Mouse (Mus musculus) gastrocnemius, postnatal 36 days (tissue): ENCODE measurements around the gene Nr0b2. TPM values are rescaled to one million over a fixed set of nuclear protein-coding genes. Genes with fewer than 3 reads are reported as not detected.
"Not testable (repeated sequence)": the region's sequence is repeated elsewhere in the genome, so short reads cannot be mapped to it uniquely, and the experiment has no call there.

Experiments
- DNase-seq, 2 experiments: peaks; one replicate each; pipeline ENCODE4 v3.0.0; 2022
- intact Hi-C: fragments of 180-260 bp; cut with DNase I; formaldehyde crosslinking; loops from one replicate; pipeline ENCODE4 v1.15.1; 2025
- long read RNA-seq, 2 experiments: library from polyadenylated mRNA; stranded (forward); transcript quantifications; one replicate each; pipeline ENCODE4 v2.0.0; 2021
- total RNA-seq, 2 experiments: library from RNA; stranded (reverse); gene quantifications; 2 replicates each; pipeline ENCODE4 v1.2.3; 2021

The Nr0b2 gene
- not detected for total RNA-seq
- long read RNA-seq, experiment 1 = 0 reads
- long read RNA-seq, experiment 2, partial matches to known transcripts = 0 of 1 reads
- long read RNA-seq, experiment 2, other reads (novel, unspliced or antisense) = 0 of 1 reads

DNA sequence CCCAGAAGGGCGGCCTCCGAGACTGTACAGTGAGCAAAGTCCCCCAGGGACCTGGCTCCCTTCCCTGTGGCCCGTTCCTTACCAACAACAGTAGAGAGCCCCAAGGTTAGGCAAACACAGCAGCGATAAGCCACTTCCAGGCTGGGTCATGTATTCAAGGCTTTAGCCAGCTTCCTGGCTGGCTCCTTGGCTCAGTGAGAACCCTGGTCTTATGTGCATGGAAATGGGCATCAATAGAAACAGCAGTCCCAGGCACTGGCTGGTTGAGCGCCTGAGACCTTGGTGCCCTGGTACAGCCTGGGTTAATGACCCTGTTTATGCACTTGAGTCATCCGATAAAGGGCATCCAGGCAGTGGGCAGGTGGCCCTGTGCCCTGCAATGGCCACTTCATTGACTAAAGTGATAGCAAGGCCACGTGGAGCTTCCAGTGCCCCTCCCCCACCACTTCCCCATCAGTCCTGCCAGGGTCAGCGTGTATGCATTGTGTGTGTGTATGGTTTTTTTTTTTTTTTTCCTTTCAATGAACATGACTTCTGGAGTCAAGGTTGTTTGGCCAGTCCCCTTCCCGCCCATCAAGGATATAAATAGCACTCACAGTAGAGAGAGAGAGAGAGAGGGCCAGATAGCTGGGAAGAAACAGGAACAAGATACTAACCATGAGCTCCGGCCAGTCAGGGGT is at the start of gene Nr0b2:
Gene Nr0b2 (plus strand): TSS at position 609 of the 680 bp plus-strand sequence.
- DNase-seq = no peak
- intact Hi-C loops = no loop called here

DNA sequence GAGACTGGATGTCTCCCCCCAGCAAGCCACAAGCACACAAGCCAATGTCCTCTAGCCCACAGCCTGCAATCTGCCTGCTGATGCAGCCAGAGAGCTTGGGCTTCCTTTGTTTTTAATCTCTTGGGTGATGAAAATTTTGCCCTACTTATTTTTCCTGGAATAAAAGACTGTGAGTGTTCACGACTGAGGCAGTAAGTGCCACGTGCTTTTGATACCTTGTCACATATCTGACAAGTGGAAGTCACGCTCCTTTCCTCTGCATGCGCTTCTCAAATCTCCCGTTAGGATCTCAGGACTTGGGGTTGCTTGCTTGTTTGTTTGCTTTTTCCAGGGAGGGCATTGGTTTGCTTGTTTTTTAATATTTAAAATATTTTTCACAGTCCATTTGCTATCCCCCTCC is 48.9 kb upstream of the Nr0b2 start:
- intact Hi-C loops = no loop called here
- DNase-seq = no peak

DNA sequence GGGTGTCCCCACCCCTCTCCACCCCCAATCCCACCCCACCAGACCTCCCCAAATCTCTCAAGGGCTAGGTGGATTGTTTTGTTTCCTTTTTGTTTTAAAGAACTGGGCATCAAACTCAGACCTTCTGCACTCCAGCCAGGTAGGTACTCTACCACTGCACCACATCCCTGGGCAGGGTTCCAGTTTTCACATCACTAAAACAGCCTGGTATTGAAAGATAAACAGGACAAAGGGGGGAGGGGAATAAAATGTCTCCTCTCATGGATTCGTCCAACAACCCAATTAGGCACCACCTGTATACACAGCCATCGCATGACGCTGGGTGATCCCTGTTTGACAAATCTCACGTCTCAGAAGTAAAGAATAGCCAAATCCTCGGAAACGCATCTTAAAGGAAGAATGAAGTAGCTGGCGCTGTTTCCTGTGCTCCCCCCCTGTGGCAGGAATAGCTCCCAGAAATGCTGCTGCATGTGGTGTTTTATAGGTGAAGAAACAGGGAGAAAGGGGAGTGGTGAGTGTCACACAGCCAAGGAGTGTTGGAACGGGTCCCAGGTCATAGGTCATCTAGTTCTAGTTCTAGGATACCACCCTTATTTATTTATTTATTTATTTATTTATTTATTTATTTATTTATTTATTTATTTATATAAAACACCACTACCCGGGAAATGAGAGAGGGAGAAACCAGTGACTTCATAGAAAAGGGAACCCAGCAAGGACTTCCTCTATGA is 48.3 kb upstream of the Nr0b2 start:
- no peak for DNase-seq
- intact Hi-C loops = no loop called here

DNA sequence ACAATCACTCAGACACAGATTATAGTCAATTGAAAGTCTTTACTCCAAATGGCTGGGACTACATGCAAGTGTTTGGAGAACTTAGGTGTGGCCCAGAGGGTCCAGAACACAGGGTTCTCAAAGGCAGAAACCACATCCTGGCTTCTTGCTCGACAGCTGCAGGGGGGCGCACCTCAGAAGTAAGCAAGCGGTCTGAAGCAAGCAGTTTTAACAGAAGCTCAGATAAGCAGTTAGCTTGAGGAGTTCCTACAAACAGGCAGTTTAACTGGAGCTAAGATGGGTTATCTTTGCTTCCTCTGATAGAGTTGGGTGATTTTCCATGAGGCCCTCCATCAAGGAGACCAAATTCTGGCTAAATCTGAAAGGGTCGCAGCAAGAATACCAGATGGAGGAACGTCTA is 46.6 kb upstream of the Nr0b2 start:
- intact Hi-C loops = no loop called here
- no peak for DNase-seq

DNA sequence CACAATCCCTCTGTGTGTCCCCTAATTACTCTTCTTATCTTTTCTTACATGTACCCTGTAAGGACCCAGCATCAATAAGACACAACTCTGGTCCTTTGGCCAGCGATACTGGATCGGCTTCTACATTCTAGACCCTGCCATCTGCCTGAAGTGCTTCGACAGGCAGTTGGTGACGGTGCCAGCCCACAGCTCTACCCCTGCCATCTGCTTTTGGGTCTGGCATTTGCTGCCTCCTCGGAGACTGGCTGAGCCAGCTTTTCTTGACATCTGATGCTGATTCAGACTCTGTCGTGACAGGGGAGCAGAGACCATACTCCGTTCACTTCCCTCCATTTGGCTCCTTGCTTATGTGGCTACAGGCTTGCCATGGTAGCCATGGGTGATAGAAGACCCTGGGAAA is 44.2 kb upstream of the Nr0b2 start:
- intact Hi-C loops = no loop called here
- DNase-seq = no peak

DNA sequence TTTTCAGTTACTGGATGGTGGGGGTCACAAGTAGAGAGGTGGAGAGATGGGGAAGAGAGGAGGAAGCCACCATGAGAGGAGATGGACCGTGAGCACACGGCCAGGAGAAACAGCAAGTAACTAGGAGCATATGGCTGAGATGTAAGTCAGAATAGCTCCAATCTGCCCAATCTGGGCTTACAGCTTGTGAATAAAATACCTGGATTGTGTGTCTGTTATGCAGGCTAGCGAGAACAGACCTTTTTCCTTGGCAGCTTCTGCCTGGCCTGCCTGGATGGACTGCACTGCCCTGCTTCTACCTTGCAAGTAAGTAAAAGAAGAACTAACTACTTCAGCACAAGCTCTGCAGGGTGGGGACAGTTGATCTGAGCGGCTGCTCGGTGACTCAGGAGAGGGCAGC is 42.1 kb upstream of the Nr0b2 start:
- DNase-seq = no peak
- intact Hi-C loops = loop anchor here (5.0 kb wide), 2 partner anchors 34 to 89 kb away; no protein-coding TSS in a partner anchor

DNA sequence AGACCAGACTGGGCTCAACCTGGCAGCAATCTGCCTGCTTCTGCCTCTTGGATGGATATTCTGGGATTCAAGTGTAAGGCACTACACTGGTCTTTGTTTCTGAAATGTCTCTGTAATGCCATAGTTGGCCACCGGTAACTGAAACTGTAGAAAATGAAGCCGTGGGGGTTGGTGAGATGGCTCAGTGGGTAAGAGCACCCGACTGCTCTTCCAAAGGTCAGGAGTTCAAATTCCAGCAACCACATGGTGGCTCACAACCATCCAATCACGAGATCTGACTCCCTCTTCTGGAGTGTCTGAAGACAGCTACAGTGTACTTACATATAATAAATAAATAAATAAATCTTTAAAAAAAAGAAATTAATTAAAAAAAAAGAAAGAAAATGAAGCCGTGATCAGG is 40.7 kb upstream of the Nr0b2 start:
- DNase-seq = not testable (repeated sequence)
- intact Hi-C loops = loop anchor here (5.0 kb wide), 2 partner anchors 35 to 90 kb away; no protein-coding TSS in a partner anchor

DNA sequence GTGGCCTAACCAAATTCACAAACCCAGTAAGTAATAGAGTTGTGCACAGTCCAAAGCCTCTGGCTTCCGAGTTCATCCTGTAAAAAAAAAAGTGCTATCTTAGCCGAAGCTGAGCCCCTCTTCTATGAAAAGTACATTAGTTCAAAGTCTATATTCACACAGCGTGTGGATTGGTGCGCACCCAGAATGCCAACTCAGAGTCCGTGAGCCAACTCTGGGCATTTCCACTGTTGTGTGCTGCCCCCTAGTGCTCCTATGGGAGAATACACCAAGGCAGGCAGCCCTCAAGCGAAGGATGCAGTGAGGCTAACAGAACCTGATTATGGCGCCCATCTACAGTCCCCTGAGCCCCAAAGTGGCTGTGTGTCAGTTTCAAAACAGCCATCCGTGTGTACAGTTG is 40.2 kb upstream of the Nr0b2 start:
- DNase-seq = peak; percentile 50 to 64
- intact Hi-C loops = loop anchor here (5.0 kb wide), 2 partner anchors 36 to 91 kb away; no protein-coding TSS in a partner anchor

DNA sequence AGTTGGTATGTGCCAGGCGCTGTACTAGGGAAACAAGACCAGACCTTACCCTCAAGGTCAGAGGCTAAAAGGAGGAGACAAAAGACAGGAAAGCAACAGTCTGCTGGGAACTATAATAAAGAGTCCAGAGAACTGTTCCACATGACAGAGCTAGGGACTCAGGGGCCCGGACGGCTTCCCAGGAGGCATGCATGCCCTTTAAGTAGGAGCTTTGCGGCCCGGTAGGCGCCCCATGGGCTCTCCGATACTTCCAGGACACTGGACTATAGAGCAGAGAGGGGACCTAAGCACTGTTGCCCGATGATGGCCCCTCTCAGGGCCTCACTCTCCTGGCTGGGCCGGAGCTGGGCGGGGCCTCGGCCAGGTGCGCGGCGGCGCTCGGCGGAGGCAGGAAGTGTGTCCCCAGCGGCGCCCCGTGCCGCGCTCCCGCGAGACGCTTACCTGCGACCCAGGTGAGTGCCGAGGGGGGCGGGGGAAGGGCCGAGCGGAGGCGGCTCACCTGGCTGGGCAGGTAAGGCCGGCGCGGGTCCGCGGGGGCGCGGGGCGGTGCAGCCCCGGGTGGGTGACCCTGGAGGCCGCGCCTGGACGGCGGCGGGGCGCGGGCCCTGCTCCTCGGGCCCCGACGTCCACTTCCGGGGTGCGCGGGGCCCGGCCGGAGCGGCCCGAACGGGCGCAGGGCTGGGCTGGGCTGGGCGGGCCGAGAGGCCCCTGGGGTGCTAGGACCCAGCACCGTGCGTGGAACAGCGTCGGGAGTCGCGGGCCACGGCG is 34.4 kb upstream of the Nr0b2 start, which contains the start of gene Kdf1:
Gene Kdf1 (plus strand): TSS at position 363 of the 768 bp plus-strand sequence.
- no peak for DNase-seq
- intact Hi-C loops = no loop called here

DNA sequence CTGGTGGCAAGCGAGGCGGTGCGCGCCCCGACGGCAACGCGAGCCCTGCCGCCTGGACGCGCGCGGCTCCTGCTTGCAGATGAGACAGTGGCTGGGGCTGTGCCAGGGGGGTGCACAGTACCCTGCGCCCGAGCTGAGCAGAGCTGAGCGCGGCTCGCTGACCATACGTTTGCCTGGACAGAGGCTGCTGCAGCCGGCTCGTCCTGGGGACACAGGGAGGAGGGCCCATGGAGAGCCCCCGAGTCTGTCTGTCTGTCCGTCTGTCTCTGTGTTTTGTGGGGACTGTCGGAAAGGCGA is 33.9 kb upstream of the Nr0b2 start:
- DNase-seq = no peak
- intact Hi-C loops = no loop called here

DNA sequence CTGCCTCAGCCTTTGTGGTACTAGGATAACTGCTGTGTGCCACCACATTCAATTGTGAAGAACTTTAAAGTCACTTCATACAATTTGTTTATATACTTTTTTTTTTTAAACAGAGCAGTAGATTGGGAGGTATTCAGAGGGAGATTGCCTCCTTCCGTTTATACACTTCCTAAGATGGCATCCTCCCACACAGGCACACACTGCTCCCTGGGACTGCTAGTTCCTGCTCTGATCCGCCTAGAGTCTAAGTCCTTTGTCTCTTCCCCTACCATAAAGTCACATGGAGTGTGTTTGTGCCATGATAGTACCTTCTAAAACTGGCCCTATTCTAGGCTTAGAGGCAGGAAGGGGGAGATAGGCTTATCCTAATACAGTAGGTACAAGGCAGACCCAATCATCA is 31.7 kb upstream of the Nr0b2 start:
- intact Hi-C loops = no loop called here
- no peak for DNase-seq

DNA sequence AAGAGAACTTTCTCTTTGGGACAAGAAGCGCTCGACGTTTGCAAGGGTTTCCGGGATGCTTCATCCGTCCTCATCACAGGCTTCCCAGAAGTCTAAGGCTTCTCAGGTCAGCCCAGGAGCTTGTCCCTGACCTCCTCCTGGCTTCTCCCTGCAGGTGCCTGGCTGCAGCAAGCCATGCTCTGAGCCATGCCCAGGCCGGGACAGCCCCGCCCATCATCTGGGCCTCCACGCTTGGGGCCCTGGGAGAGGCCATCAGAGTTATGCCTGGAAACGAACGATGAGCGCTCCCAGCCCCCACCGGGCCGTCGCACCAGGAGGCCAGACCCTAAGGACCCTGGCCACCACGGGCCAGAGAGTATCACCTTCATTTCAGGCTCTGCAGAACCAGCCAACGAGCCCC is 25.4 kb upstream of the Nr0b2 start:
- DNase-seq = no peak
- intact Hi-C loops = no loop called here

DNA sequence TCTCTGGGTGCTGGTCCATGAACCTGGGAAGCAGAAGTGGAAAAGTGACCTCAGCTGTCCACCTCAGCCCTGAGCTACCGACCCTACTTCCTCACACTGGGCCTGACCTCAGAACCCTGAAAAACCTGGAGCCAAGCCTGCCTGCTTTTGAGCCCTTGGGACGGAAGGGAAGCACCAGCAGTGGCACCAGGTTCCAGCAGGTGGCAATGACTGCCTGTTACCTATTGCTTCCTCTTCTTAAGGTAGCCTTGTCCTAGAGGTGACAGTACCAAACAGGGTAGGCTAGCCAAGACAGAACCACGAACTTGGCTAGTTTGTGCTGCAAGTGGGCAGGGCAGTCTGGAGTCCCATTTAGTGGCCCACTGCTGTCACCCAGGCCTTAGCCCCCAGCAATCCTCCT is 20.4 kb upstream of the Nr0b2 start:
- DNase-seq = no peak
- intact Hi-C loops = no loop called here

DNA sequence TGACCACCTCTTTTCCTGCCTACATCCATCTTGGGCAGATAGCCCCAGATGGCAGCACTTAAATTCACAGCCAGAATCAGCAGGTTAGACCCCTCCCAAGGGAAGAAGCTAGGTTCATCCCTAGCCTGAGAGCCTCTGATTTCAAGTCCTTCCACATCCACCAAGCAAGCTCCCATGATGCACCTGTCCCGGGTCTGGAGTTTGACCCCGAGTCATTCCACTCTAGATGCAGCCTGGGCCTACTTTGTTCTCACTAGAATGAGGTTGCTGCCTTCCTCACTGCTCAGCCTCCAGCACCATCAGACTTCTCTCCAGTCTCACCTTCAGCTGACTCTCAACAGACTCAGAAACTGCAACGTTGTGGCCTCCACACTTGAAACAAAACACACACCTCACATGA is 17.1 kb upstream of the Nr0b2 start:
- intact Hi-C loops = no loop called here
- no peak for DNase-seq

DNA sequence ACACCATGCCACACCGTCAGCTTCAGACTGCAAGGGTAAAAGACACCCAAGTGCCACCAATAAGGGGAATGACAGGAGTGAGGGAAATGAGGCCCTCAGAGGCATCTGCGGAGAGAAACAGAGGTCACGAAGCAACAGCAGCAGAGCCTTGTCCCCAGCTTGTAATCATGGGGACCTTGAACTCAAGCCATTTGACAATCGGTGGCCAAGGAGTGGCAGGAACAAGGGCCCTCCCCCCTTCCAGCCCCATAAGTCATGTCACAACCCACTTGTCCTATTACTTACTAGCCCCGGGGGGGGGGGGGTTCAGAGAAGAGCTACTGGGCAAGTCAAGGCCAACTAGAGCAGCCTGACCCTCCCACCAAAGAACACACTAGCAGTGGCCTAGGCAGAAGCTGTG is 16.5 kb upstream of the Nr0b2 start:
- no peak for DNase-seq
- intact Hi-C loops = no loop called here

DNA sequence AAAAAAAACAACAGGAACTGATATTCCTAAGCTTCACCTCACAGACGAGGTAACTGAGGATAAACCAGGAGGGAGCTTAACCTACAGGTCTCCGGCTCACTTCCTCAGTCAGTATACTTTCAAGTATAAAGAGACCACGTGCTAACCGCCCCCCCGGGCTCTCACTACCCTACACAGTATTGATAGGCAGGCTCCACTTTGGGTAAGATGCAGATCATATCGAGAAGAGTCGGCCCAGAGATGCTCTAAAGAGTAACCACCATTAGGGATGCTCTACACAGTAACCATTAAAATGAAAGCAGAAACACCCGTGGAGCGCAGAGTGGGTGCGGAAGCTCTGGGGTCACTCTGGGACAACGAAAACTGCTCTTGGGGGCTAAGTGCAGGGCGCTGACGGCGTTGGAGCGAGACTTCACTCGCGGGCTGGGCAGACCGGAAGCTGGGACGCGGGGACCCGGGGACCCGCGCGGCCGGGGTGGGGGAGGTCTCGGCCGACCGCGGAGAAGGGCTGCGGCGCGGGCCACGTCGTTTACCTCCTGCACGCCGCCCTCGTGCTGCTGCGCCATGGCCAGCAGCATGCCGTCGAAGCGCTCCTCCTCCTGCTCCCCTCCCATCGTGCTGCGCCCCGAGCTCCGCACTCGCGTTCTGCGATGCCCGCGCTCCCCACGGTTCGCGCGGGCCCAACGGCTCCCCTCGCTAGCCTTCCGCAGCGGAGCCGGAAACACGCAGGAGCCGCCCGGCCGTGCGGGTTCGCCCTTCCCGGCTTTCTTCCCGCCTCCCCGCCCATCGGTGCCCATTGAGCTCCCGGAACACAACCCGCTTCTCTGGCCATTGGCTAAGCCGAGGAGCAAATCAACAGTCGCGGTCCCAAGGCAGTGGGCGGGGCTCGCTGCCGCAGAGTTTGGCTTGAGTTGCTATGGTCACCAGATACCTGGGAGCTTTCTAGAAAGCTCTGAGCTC is 7.6 kb upstream of the Nr0b2 start, which contains the start of gene Nudc:
Gene Nudc (minus strand): TSS at position 725 of the 960 bp plus-strand sequence.
- peak; percentile 90 to 95 for DNase-seq
- intact Hi-C loops = no loop called here

DNA sequence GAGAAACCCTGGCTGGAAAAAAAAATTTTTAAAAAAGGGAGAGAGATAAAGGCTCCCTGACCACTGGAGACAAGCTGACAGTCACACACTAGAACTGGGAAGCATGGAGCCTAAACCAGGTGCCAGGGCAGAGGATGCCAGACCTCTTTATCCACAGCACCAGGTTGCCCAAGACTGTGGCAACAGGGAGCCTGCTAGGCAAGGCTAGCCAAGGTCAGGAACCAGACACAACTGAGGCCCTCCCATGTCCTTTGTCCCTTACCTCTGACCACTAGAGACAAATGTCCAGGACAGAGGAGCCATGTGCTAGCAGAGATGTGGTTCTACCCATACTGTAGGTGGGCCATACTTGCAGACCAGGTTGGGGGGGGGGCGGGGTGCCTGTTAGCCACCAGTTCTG is 1.1 kb upstream of the Nr0b2 start:
- DNase-seq = no peak
- intact Hi-C loops = no loop called here

DNA sequence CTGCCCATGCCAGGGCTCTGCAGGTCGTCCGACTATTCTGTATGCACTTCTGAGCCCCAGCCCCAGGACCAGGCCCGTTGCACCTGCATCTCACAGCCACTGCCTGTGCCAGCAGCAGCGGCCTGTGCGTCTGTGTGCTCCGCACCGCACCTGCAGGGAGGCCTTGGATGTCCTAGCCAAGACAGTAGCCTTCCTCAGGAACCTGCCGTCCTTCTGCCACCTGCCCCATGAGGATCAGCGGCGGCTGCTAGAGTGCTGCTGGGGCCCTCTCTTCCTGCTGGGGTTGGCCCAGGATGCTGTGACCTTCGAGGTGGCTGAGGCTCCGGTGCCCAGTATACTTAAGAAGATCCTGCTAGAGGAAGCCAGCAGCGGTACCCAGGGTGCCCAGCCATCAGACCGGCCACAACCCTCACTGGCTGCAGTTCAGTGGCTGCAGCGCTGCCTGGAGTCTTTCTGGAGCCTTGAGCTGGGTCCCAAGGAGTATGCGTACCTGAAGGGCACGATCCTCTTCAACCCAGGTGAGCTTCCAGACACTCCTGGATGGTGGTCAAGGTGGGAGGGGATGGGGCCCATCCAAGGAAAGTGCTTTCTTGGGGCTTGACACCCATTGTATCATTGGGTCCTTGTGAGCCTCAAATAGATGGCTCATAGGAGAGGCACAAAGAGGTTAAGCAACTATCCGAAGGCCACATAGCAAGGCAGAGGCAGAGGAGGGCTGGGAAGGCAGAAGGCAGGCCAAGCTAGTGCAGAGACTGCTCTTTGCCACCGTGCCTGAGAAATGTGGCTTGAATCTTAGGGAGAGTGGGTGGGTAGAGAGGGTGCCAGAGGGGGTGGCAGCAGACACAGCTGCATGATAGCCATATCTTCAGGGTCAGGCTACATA is 513 bp downstream of the Nr0b2 start:
- DNase-seq = no peak
- intact Hi-C loops = no loop called here
